Mouse (Mus musculus): ENCODE data around the gene Eif3l. TPM values are rescaled to one million over a fixed set of nuclear protein-coding genes. Genes with fewer than 3 reads are reported as not detected.
A peak's percentile ranks its signal among the peaks of the same experiment; 100 is the strongest.

Gene Eif3l
- total RNA-seq, 2 experiments from 2014 or later = 69.4 to 74.8 TPM

- peak in 1 of 2 experiments; percentile 35 for DNase-seq
These were observed 18.3 kb downstream of the Eif3l start for GRCm38 (mm10) chr15:79093083-79093839.

DNA sequence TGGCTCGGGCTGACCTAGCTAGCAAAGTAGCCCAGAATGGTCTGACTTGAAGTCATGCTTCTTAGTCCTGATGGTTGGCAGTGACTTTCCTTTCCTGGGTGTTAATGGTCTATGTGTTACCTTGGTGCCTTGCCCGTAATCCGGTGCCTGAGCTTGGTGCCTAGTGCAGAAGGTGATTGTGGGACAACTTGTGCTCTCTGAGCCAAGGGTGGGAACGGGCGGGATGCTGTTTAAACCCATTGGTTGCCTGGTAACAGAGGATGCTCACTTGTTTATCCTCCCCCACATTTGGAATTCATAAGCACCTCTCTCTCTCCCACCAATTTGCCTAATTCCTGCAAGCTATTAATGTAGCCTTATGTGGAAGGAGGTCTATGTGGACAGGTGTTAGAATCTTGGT, 20.5 kb downstream of the Eif3l start:
- DNase-seq = no peak

- DNase-seq = no peak
These were observed 21.6 kb downstream of the Eif3l start for GRCm38 (mm10) chr15:79096556-79096955.

GRCm38 (mm10) chr15:79097135-79097534, 22.2 kb downstream of the Eif3l start:
- DNase-seq = no peak

DNA sequence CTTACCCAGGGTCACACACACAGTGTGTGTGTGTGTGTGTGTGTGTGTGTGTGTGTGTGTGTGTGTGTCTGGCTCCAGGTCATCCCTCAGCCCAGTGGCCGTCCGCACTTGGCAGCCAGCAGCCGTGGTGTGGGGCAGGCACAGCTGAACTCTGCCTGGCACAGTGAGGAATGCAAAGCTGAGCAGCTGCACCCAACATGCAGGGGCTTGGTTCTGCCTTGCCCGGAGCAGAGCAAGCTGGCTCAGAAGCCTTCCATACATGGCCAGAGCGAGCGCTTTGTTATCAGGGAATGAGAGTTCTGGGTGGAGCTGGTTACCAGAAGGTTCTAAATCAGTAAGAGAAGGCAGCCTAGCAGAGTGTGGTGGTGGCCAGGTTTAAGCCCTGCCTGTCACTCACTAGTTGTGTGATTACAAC, 22.6 kb downstream of the Eif3l start:
- peak; percentile 63 to 70 for DNase-seq

DNA sequence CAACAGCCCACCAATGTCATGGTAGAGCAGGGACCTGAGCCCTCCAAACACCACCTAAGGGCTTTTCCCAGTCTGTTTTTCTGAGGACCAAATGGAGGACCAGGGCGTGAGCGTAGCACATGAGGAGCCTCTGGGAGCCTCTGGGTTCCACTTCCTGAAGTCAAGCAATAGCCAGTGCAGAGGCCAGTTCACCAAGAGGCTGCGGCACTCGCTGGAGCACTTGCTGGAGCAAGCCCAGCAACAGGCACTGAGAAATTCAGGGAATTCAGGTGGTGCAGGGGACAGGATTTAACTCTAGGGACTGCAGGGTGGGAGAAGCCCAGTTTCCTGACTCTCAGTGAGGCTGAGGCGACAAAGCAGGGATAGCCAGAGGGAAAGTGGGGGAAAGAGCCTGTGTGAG, 23.2 kb downstream of the Eif3l start:
- DNase-seq = no peak

- DNase-seq = no peak
These were observed 23.9 kb downstream of the Eif3l start for GRCm38 (mm10) chr15:79098868-79099267.

GRCm38 (mm10) chr15:79099456-79099855, 24.5 kb downstream of the Eif3l start:
- DNase-seq = no peak

DNA sequence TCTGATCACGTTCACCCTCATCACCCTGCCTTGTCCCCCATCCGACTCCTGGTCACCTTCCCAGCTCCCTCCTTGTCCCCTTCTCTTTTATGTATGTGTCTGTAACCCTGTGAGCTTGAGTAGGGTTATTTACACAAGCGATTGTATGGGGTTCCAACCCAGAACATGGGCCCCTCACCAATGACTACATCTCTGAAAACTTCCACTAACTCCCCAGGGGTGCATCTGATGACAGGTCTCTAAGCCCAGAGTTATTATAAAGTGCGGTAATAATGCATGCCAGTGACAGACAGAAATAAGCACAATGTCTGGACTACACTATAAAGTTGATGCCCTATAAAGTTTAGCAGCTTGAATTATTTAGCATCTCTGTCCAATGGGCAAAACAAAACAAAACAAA, 25.4 kb downstream of the Eif3l start:
- no peak for DNase-seq

DNA sequence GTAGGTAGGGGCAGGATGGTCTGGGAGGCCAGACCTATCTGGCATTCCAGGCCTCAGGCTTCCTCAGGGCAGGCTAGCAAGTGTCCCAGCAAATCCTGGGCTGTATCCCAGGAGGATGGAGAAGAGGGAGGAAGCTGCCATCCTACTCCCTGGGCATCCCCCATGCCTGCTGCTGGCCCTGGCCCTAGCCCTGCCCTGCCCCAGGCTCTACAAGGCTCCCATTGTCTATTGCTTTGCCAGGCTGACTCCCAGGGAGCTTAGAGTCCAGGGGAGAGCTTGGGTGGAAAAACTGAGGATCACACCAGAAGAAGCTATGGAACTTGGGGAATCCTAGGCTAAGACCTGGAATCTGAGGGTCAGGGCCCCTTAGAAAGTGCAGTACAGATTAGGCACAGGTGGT, 26.6 kb downstream of the Eif3l start:
- DNase-seq = no peak

GRCm38 (mm10) chr15:79103264-79103663, 28.3 kb downstream of the Eif3l start:
- no peak for DNase-seq

- no peak for DNase-seq
These were observed 30.8 kb downstream of the Eif3l start for GRCm38 (mm10) chr15:79105804-79106203.

GRCm38 (mm10) chr15:79107966-79108365, 33.0 kb downstream of the Eif3l start:
- no peak for DNase-seq

GRCm38 (mm10) chr15:79108421-79109320, 33.7 kb downstream of the Eif3l start, which contains the start of gene Micall1:
Gene Micall1 (plus strand): TSS chr15:79108898.
- DNase-seq = peak; percentile 46 to 50

DNA sequence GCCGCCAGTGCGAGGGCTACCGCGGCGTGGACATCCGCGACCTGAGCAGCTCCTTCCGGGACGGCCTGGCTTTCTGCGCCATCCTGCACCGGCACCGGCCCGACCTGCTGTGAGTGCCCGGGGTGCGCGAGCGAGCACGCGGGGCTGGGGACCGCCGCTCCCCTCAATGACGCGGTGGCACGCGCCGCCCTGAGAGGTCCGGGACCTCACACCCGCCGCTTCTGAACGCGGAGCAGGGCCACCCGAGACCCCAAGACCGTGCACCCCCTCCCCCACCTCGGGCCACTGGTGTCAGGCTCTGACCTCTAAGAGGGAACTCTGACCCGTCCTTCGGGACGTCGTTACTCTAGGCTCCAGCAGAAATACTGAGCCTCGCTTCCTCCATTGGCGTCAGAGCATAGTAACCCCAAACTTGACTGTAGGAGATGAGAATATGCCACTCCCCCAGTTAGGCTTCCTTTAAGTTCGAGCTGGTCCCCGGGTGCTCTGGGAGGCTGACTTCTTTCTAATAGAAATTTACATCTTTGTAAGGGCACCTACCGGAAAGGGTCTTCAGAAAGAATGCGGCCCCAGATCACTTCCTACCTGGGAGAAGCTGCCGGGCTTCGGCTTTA, 34.4 kb downstream of the Eif3l start:
- DNase-seq = no peak

DNA sequence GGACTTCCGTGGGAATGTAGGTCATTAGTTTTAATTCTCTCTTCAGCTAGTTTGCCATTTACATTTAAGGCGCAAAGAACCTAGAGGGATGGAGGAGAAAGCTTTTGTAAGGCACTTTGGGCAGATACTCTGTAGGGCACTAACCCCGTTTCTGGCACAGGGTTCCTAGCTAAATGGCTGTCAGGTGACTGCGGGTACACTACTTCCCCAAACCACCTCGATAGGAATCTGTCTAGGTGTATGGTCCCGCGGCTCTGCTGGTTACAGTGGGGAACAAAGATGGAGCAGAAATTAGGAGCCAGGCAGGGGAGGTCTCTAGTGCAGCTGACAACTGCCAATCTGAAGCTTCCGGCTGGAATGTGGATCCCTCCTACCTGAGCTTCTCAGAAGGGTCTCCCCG, 35.1 kb downstream of the Eif3l start:
- no peak for DNase-seq

DNA sequence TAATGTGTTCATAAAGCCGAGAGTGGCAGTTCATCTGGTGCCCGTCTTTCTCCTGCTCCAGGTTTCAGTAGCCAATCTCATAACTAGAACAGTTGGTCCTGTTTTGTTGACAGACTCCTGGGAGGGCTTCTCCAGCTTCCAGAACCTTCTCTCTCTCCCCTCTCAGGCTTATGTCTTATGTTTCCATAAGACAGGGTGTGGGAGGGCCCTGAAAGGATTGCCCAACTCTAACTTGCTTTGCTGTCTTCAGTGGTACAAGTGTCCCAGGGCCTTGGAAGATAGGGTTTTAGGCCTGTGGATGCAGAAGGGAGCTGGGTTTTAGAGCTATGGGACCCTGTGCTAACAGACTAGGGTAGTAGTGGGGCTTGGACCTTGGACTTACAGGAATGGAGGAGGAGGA, 35.5 kb downstream of the Eif3l start:
- no peak for DNase-seq

GRCm38 (mm10) chr15:79111774-79112173, 36.8 kb downstream of the Eif3l start:
- no peak for DNase-seq

- DNase-seq = no peak
These were observed 40.3 kb downstream of the Eif3l start for GRCm38 (mm10) chr15:79115276-79115675.

DNA sequence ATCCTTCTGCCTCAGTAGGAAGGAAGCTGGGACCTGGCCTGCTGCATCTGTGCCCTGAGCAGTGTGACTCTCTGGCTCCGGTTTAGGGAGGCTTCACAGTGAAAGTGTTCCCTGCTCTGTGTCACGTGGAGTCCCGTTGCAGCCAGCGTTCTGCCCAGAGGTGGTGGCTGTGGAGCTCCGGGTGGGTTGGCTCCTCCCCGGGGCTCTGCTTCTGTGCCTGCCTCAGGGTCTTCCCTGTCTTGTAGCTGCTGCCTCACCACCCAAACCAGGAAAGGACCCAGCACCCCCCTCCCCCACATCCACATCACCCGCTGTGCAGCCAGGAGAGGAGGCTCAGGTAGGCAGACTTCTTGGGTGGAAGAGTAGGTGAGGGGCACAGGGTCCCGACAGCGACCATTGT, 44.5 kb downstream of the Eif3l start:
- no peak for DNase-seq

DNA sequence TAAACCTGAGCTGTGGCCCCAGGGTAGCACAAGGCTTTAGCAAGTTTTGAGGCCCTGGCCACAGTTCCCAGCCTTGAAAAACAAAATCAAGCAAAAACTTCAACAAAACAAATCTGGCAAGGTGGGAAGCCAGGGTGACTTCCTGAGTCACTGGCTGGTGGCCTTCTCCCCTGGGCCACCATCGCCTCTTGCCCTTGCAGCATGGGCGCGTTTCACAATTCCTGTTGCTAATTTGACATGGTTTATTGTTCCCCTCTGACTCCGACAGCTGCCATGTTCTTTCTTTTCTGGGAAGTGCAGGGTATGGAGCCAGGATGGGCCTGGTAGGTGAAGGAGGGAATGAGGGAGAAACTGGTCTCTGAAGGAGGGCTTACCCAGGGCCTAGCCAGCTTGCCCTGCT, 47.1 kb downstream of the Eif3l start:
- no peak for DNase-seq

GRCm38 (mm10) chr15:79122546-79122945, 47.6 kb downstream of the Eif3l start:
- DNase-seq = no peak

GRCm38 (mm10) chr15:79123751-79124150, 48.8 kb downstream of the Eif3l start:
- no peak for DNase-seq
